Mouse (Mus musculus) myocyte (in vitro differentiated cells): Measurements from ENCODE around the gene Abca7.

Experiments used
- CEBPB ChIP-seq: IDR thresholded peaks from 2 replicates; pipeline ENCODE4 v1.6.1; 2011; ENCODE audit warnings: mild to moderate bottlenecking, moderate library complexity; ENCODE audit not compliant: poor library complexity, insufficient read depth, severe bottlenecking
- E2F4 ChIP-seq: IDR thresholded peaks from one replicate; pipeline ENCODE4 v1.6.1; 2011; ENCODE audit warnings: mild to moderate bottlenecking, control low read depth, moderate library complexity; ENCODE audit not compliant: insufficient read depth
- MAX ChIP-seq: IDR thresholded peaks from one replicate; pipeline ENCODE4 v1.6.1; 2011; ENCODE audit warnings: low read depth, mild to moderate bottlenecking, control low read depth
- POLR2A ChIP-seq: IDR thresholded peaks from one replicate; pipeline ENCODE4 v1.6.1; 2011; ENCODE audit warnings: low read depth, mild to moderate bottlenecking, control low read depth, moderate library complexity; ENCODE audit not compliant: insufficient read length
- POLR2AphosphoS2 ChIP-seq: IDR thresholded peaks from one replicate; pipeline ENCODE4 v1.6.1; 2011; ENCODE audit warnings: low read depth, control low read depth; ENCODE audit not compliant: insufficient read length
- REST ChIP-seq: IDR thresholded peaks from one replicate; pipeline ENCODE4 v1.6.1; 2011; ENCODE audit warnings: mild to moderate bottlenecking, control low read depth, moderate library complexity; ENCODE audit not compliant: insufficient read depth, insufficient read length
- TCF12 ChIP-seq: IDR thresholded peaks from one replicate; pipeline ENCODE4 v1.6.1; 2011; ENCODE audit warnings: mild to moderate bottlenecking, control low read depth; ENCODE audit not compliant: poor library complexity, insufficient read depth, severe bottlenecking
- USF1 ChIP-seq: IDR thresholded peaks from one replicate; pipeline ENCODE4 v1.6.1; 2011; ENCODE audit warnings: low read depth, mild to moderate bottlenecking, control low read depth, moderate library complexity

GRCm38 (mm10) chr10:80044087-80044486, 47.8 kb downstream of the Abca7 start:
- TF ChIP-seq POLR2AphosphoS2 (no peak), POLR2A (no peak), USF1 (no peak), MAX (no peak), REST (no peak), E2F4 (no peak), TCF12 (no peak), CEBPB (no peak)
